Mouse (Mus musculus) forelimb bud, embryonic 11.5 days (tissue): ENCODE results near the gene Fbxo33.
A peak's percentile ranks its signal among the peaks of the same experiment; 100 is the strongest.
"Not testable (repeated sequence)": the region's sequence is repeated elsewhere in the genome, so short reads cannot be mapped to it uniquely, and the experiment has no call there.

Experiments
- DNase-seq: peaks from one replicate; pipeline ENCODE4 v3.0.0-alpha.2; 2012; ENCODE audit warnings: low read depth, low spot score

The Fbxo33 gene

DNA sequence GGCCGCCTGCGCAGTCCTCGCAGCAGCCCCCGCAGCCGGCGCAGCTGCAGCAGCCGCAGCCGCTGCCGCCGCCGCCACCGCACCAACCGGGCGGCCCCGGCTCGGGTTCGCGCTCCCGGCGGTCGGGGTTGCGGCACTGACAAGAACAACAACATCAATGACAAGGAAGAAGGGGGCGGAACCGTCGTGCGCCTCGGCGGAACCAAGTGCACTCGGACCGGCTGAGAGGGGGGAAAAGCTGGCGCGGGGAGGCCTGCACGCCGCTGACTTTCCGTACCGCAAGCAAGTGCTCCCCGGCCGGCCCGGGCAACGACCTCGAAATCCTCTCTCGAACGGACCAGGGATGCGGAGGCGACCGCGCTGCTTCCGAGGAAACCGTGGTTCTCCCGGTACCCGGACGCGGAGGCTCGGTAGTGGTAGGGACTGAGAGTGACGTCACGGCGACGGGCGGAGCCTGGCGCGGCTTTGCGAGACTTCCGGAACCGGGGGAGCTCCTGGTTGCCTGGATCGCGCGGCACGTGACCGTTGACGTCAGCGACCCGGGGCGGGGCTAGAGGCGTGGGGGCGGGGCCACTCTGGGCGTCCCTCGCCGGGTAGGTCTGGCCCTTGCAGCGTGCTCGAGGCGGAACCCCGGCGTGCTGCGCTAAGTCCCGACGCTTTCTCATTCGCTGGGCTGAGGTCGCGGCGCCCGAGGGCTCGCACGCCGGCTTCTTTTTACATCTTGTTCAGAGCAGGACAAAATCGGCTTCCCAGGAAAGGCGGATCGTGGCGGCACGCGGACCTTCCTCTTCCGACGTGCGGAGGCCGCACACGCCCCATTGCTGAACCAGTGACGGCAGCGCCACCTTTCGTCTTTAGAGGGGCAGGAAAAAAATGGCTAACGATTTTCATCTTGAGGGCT lies at the start of gene Fbxo33:
Gene Fbxo33 (minus strand): TSS at position 401 of the 901 bp plus-strand sequence.
- peak; percentile 97 for DNase-seq

DNA sequence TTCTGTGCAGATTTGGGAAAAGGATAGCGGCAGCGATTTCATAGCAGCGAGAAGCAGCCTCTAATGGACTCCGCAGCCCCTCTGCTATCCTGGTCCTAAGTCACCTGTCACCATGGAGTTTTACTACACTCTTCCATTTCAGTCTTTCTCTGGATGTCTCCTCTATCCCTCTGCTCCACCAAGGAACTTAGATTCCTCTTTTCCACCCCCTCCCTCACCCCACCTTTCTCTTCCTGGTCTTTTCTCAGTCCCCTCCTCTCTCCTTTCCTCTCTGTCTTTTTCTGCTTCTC lies 46.4 kb upstream of the Fbxo33 start:
- no peak for DNase-seq

DNA sequence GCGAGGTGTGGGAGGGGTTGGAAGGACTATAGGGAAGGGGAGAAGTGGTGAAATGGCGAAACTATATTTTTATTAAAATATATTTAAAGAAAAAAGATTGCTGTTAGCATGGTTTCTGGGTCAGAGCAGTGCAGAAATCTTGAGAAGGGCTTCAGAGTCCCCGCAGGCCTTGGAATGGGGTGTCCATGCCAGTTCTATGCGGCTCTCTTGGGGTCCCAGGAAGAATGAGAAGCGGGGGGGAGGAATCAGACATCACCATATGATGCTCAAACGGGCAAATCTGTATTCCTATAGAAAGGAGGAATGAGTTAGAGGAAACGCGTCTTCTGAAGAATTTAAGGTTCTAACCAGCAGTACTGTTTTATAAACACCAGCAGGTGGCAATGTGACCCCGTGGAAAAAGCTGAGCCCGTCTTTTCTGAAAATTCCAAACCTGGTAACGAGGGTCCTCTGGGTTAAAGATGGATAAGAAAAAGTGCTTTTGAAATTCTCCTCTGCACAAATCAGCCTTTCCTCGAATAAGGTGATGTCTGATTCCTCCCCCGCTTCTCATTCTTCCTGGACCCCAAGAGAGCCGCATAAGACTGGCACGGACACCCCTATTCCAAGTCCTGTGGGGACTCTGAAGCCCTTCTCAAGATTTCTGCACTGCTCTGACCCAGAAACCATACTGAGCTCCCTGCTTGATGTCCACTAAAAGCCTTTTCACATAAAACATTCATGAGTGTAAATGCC lies 45.8 kb upstream of the Fbxo33 start:
- DNase-seq: peak; percentile 61

DNA sequence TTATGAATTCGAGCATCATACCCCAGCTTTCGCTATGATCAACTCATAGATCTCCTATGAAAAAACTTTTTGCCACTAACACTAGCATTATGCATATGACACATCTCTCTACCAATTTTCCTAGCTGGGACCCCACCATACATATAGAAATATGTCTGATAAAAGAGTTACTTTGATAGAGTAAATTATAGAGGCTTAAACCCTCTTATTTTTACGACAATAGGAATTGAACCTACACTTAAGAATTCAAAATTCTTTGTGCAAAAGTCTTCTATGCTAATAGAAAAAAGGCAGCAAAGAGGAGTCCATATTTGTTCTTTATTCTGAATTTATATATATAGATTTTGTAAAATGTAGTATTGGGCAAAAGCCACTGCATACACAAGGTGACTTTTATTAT lies 43.3 kb upstream of the Fbxo33 start:
- DNase-seq: no peak

DNA sequence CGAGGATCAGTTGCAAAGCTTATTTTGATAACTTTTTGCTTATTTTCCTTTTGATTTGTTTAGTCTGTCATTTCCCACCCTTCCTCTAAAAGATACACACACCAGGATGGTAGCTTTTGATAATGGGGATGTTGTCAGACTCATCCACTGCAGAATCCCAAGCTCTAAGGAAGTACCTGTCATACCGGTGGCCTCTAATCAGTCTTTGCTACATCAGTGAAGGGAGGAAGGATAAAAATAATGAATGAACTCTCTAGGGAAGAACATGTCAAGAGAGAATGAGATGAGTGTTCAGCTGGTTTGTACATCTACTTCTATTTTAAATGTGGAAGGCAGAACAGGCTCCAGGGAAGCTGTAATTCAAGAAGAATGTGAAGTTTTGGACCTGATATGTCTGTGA lies 41.3 kb upstream of the Fbxo33 start:
- DNase-seq: no peak

DNA sequence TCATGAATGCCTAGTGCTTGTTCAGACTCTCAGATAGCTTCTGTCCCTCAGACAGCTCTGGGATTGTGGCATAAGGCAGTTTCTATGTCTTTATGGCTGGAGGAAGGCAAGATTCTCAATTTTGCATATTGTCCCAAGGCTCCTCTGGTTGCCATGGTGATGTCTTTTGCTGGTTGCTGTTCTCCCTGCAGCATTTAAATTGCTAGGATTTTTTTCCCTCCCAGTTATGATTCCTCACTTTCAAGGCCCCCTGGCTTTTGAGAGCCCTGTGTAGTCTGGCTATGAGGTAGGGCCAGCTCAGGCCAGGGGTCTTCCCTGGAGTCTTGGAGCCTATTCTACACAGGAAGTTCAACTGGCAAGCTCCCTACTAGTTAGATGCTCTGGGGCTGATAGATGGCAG lies 40.8 kb upstream of the Fbxo33 start:
- no peak for DNase-seq

DNA sequence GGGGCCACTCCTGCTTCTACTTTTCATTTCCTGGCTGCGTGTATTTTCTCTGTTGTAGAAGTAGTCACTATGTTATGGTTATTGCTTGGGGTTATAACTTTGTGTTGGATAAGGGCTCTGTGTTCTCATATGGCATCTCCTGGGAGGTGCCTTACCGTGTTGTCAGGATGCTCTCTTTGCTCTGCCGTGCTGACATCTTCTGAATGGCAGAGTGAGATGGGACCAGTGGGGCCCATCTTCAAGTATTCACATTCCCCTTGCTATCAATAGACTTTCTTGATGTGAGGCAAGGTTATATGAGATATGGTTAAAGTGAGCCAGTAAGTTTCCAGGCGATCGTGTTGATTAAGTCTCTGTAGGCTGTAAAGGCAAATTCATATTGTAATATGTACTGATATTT lies 39.5 kb upstream of the Fbxo33 start:
- no peak for DNase-seq

DNA sequence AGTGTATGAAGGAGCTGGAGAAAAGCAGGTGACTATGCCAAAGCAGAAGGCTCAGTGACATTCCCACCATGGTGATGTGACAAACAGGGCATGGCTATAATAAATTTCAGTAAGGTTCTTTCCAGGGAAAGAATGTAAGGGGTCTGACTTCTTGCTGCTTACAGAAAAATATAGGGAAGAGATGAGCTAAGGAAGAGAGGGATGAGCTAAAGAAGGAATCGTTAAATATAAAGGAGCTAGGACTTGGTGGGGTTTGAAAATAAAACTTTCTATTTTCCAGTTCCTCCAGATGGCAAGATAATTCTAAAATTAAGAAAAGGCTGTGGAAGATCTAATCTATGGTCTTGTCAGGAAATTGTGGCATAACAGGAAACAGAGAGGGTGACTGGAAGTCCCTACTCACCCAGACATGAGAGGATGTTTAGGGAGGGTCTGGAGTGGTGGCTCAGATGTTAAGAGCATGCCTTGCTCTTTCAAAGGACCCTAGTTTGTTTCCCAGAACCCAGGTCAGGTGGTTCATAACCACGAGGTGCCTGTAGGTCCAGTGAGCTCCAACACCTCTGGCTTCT lies 30.8 kb upstream of the Fbxo33 start:
- DNase-seq: no peak

DNA sequence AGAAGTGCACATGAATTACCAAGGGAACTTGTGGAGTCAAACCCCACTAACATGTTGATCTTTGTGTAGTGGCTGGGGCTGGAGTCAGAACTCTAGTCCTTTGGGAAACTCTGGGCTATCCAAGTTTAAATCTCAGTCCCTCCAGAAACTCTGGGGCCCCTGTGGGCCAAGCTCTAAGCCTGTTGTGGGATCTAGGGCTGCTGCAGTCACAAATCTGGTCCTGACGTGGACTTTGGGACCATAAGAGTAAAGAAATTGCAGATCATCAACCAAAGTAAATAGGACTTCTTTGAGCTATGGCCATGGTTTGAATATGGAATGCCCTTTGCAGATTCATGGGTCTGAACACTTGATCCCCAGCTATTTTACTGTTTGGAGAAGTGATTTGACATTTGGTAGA lies 29.4 kb upstream of the Fbxo33 start:
- DNase-seq: no peak

DNA sequence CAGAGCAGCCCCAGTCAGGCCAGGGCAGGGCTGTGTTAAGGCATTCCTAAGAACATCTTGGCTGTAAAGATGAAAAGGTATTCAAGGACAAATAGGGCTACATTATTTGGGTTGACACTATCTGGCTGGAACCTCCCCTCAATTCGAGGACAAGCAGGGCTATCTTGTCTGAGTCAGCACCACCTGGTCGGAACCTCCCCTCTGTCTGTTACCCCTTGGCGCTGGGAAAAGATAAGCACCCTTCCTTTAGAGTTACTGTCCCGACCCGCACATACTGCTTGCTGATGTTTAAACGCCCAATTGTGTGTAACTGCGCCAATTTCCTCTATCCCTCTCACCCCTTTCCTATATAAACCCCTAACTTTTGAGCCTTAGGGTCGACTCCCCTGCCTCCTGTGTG lies 21.5 kb upstream of the Fbxo33 start:
- DNase-seq: not testable (repeated sequence)

DNA sequence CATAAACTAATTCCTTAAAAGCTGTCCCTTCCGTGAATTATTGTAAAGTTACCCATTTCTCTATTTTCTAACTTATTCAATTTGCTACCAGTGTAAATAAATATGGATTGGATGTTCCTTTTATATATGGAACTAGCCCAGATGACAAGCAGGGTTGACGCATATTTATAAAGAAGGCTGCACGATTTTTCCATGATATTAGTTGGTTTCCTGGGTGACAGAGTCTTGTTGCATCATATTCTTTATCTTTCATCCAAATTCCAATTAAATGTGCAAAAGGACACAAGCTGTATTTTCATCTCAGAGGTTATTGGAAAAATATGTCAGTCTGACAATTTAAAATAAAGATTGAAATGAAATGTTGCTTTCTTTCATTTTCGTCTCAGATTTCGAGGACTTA lies 18.9 kb upstream of the Fbxo33 start:
- DNase-seq: no peak

DNA sequence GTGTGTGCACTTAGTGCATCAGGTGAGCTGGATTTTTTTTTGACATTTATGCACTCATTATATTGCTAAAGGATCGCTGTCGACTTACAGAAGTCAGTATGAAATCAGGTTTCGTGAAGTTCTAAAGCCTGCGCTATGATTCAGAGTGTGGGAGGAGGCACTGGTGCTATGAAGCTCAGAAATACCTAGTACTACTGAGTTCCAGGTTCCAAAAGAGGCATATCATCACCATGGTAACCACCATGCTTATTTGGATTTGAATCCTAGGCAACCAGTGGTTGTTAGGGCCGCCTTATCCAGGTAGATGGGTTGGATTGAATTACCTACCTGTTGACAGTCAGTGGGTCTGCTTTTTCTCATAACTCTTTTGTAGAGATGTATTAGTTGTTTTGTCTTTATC lies 8.9 kb upstream of the Fbxo33 start:
- no peak for DNase-seq

DNA sequence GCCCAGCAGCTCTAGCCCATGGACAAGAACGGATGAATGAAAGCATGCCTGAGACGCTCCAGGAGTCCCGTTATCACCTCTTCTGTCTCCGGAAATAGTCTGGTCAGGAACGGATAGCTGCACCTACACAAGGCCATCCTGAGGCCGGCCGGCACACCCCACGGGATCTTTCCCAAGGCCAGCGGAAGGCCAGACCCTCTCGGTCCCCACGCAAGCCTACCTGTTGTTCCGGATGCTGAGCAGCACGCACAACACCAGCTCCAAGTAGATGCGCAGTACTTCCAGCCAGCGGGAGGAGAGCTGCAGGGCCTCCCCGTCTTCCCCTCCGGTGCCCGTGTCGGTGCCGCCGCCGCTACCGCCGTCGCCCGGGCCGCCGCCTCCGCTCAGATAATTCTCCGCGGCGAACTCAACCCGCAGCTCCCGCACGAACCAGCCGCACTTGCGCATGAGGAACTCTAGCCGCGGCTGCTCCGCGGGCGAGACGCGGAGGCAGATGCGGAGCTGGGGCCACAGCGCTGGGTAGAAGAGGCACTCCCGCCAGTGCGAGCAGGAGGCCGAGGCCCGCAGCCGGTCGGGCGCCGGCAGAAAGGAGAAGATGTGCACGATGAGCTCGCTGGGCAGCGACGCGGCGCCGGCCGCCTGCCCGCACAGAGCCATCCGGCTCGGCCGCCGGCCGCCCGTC lies 744 bp downstream of the Fbxo33 start:
- peak; percentile 16 for DNase-seq

DNA sequence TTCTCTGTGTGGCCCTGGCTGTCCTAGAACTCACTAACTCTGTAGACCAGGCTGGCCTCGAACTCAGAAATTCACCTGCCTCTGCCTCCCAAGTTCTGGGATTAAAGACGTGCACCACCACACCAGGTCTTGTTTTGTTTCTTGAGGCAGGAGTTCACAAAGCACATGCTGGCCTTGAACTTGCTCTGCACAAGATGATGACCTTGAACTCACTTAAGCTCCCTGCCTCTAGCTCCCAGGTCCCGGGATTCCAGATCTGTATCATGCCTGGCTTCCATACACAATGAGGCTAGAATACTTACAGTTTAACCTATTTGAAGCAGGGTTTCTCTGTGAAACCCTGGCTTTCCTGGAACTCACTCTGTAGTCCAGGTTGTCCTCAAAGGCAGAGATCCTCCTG lies 2.2 kb downstream of the Fbxo33 start:
- no peak for DNase-seq

DNA sequence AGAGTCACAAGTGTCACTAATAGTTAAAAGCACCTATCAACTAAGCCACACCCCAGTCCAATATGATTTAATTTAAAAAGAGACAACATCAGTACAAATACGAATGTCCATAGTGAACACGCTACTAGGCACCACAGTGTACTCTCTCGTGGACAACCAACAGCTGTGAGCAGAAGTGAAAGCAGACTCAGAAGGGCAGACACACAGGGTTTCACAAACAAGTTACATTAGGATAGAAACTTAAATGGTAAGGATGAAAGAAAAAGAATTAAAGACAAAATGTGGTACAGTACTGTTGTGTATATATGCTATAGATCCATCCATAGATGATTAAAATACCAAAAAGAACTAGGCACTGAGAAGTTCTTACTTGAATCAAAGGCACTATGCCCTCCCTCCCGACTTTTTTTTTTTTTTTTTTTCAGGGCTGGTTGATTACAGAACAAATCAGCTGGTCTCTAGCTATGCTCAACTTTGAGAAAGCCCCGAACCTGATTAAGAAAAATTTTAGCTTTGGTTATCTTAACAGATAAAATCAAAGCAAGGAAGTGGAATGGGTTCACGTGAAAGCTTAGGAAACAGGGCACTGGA lies 2.8 kb downstream of the Fbxo33 start:
- DNase-seq: no peak

DNA sequence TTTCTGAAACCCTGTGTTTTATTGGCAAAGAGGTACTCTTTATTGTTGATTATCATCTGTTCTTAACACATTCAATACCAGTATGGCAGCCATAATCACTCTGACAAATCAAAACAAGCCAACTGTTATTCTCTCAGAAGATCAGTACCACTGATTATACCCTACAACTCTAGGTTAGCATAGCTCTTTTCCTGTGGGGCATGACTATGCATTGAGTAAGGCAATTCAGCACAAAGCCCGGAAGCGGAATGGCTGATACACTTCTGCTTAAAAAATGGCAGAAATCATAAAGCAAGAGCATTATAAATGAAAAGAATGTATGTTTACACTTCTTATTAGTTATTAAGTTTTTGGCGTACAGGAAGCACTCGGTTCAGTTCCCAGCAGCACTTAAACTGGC lies 3.3 kb downstream of the Fbxo33 start:
- DNase-seq: no peak

DNA sequence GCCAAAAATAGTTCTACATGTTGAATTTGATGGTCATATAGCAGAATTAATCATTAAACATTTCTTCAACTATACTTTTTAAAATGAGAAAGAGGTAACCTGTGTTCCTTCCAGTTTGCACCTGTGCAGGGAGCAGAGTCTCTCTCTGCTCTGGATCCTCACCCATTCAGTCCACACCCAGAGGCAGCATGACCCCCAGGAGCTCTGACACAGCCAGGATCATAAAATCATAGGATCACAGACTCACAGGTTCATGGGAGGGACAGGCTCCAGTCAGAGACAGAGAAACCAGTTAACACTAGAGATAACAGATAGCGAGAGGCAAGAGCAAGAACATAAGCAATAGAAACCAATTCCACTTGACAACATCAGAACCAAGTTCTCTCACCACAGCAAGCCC lies 11.7 kb downstream of the Fbxo33 start:
- no peak for DNase-seq

DNA sequence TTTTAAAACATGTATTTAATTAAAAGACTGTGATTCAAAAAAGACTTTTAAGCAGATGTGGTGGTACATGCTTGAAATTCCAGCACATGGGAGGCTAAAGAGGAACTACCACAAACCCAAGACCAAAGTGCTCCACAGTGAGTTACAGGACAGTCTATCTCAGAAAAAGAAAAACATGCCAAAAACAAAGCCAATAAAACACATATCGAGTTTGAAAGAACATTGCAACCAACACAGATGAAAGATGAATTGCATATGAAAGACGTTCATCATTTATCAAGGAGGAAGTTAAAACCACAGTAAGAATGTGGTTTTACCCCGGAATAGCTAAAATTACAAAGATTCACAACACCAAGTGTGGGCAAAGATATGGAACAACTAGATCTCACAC lies 12.5 kb downstream of the Fbxo33 start:
- no peak for DNase-seq

DNA sequence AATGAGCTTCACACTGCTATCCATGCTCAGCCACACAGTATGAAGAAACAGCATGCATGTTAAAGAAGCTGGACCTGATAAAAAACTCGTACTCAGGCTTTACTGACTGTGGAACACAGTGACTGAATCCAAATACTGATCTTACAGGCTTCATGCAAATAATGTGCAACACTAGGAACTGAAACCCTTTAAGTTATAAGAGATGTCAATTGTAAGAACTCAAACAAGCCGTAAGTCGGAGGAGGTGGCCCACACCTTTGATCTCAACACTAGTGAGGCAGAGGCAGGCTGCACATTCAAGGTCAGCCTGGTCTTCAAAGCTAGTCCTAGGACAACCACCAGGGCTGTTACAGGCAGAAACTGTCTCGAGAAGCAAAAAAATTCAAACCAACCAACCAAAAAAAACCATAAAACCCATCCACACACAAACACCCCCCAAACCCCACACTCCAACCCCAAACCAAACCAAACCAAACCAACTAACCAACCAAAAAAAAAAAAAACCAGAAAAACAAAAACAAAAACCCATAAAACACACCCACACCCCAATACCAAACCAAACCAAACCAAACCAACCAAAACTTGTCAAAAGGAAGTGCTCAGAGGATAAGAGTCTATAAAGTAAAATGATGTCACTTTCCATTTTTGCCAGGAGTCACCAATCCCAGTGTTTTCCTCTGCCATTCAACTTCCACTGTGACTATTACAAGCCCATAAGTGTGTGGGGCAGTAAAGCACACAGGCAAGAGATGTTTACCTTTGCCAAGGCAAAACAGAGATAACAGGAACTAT lies 13.1 kb downstream of the Fbxo33 start:
- no peak for DNase-seq

DNA sequence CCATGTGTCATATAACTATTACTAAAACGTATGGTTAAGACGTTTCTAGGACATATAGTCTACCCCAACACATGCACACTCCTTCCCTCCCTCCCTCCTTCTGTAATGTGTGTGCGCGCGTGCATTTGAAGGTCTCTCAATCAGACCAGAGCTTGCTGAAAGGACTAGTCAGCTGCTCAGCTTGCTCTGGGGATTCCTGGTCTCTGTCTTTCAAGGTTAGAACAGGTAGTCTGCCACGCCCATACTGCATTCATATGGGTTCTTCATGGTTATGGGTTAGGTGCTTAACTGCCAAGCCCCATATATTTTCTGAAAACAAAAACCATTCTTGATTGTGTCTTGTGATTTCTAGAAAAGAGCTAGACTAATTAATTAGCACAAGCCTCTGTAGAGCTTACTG lies 14.0 kb downstream of the Fbxo33 start:
- DNase-seq: no peak

DNA sequence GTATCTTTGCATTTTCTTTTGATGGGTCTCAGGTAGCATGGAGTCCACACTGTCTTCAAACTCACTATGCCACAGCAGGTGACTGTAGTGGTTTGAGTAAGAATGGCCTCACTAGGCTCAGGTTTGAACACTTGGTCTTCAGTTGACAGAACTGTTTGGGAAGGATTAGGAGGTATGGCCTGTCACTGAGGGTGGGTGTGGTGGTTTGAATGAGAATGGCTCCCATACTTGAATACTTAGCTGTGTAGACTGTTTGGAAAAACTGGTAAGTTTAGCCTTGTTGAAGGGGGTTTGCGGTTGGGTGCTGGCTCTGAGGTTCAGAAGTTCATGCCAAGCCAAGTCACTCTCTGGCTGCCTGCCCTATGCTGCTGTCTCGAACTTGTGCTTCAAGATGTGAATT lies 20.2 kb downstream of the Fbxo33 start:
- no peak for DNase-seq
